Mouse (Mus musculus) splenic B cell, adult 2 months (primary cell): ENCODE data around the gene Vrk2.

ENCODE experiments used
- DNase-seq: peaks from one replicate; pipeline ENCODE4 v3.0.0-alpha.2; 2011; ENCODE audit warnings: low read depth, low spot score
- H3K27me3 ChIP-seq: 2 replicates; pipeline ENCODE4 v1.6.1; 2012; ENCODE audit warnings: mild to moderate bottlenecking, low read length, moderate library complexity, mixed read lengths; ENCODE audit not compliant: control insufficient read depth, poor library complexity, insufficient read depth, severe bottlenecking
- H3K36me3 ChIP-seq: 2 replicates; pipeline ENCODE4 v1.6.1; 2012; ENCODE audit warnings: mild to moderate bottlenecking, low read length, moderate library complexity, mixed read lengths; ENCODE audit not compliant: control insufficient read depth, poor library complexity, insufficient read depth, severe bottlenecking

Vrk2 gene

GRCm38 (mm10) chr11:26489761-26490466 is 103.9 kb downstream of the Vrk2 start:
- H3K27me3 ChIP-seq = no peaks in the 10 kb centered on the region
- peak; percentile 40 for DNase-seq
- peaks cover 2% of the 10 kb centered on the region; the same call in 1 of the 2 replicates for H3K36me3 ChIP-seq

GRCm38 (mm10) chr11:26481691-26482242 is 112.0 kb downstream of the Vrk2 start:
- no peaks in the 10 kb centered on the region; the same call in 1 of the 2 replicates for H3K36me3 ChIP-seq
- no peaks in the 10 kb centered on the region for H3K27me3 ChIP-seq
- no peak for DNase-seq

GRCm38 (mm10) chr11:26477037-26477739 is 116.6 kb downstream of the Vrk2 start:
- no peak for DNase-seq
- Histone ChIP-seq H3K36me3 (peaks cover 1% of the 10 kb centered on the region; the same call in 1 of the 2 replicates), H3K27me3 (no peaks in the 10 kb centered on the region)

- Histone ChIP-seq H3K36me3 (no peaks in the 10 kb centered on the region), H3K27me3 (no peaks in the 10 kb centered on the region)
- no peak for DNase-seq
Observed at GRCm38 (mm10) chr11:26454081-26454480, 139.7 kb downstream of the Vrk2 start.

- DNase-seq = peak; percentile 68
- no peaks in the 10 kb centered on the region for H3K36me3 ChIP-seq
- H3K27me3 ChIP-seq = no peaks in the 10 kb centered on the region
Observed at GRCm38 (mm10) chr11:26452693-26453092, 141.1 kb downstream of the Vrk2 start.

- no peaks in the 10 kb centered on the region for H3K36me3 ChIP-seq
- H3K27me3 ChIP-seq = no peaks in the 10 kb centered on the region
- DNase-seq = no peak
Observed at GRCm38 (mm10) chr11:26451228-26451627, 142.6 kb downstream of the Vrk2 start.

- H3K36me3 ChIP-seq = no peaks in the 10 kb centered on the region
- no peaks in the 10 kb centered on the region for H3K27me3 ChIP-seq
- DNase-seq = no peak
Observed at GRCm38 (mm10) chr11:26450636-26451035, 143.2 kb downstream of the Vrk2 start.

- H3K27me3 ChIP-seq = no peaks in the 10 kb centered on the region
- no peak for DNase-seq
- H3K36me3 ChIP-seq = no peaks in the 10 kb centered on the region
Observed at GRCm38 (mm10) chr11:26449789-26450188, 144.0 kb downstream of the Vrk2 start.

- DNase-seq = no peak
- 0 out of 2 replicates have a peak, but pooled peaks cover 2% of the 10 kb centered on the region for H3K36me3 ChIP-seq
Observed at GRCm38 (mm10) chr11:26444374-26444773, 149.4 kb downstream of the Vrk2 start.

GRCm38 (mm10) chr11:26441121-26441520 is 152.7 kb downstream of the Vrk2 start:
- no peak for DNase-seq
- Histone ChIP-seq H3K36me3 (0 out of 2 replicates have a peak, but pooled peaks cover 2% of the 10 kb centered on the region), H3K27me3 (no peaks in the 10 kb centered on the region)

More at GRCm38 (mm10) chr11:26444374-26444773, 149.4 kb downstream of the Vrk2 start:
- H3K27me3 ChIP-seq = no peaks in the 10 kb centered on the region

GRCm38 (mm10) chr11:26437818-26438217 is 156.0 kb downstream of the Vrk2 start:
- Histone ChIP-seq H3K36me3 (0 out of 2 replicates have a peak, but pooled peaks cover 2% of the 10 kb centered on the region), H3K27me3 (no peaks in the 10 kb centered on the region)
- DNase-seq = peak; percentile 27

- H3K27me3 ChIP-seq = no peaks in the 10 kb centered on the region
- DNase-seq = no peak
- H3K36me3 ChIP-seq = no peaks in the 10 kb centered on the region
Observed at GRCm38 (mm10) chr11:26434229-26434628, 159.6 kb downstream of the Vrk2 start.

GRCm38 (mm10) chr11:26421472-26421871 is 172.3 kb downstream of the Vrk2 start:
- DNase-seq = no peak
- no peaks in the 10 kb centered on the region for H3K27me3 ChIP-seq
- peaks cover 2% of the 10 kb centered on the region; the same call in 1 of the 2 replicates for H3K36me3 ChIP-seq
